Mouse (Mus musculus): ENCODE measurements around the gene Gm20379. TPM values are rescaled to one million over a fixed set of nuclear protein-coding genes. Genes with fewer than 3 reads are reported as not detected.

The Gm20379 gene
- polyA plus RNA-seq (2012; rRNA removed) = not detected in 2 replicates

- WGBS = 99% methylated on average over 11 of the region's 11 CpGs
- no peak for DNase-seq (ENCODE audit: low read depth, low spot score)
Observed at GRCm38 (mm10) chr13:92305680-92306079, at the start of gene Gm20379. Gm20379 (plus strand) TSS chr13:92305980.

GRCm38 (mm10) chr13:92261329-92261728 is 44.5 kb upstream of the Gm20379 start:
- 69% methylated on average over 5 of the region's 5 CpGs for WGBS
- no peak for DNase-seq (ENCODE audit: low read depth, low spot score)

GRCm38 (mm10) chr13:92263566-92263965 is 42.2 kb upstream of the Gm20379 start:
- no peak for DNase-seq (ENCODE audit: low read depth, low spot score)
- WGBS = 94% methylated on average over 6 of the region's 6 CpGs

- WGBS = 54% methylated on average over 3 of the region's 3 CpGs
Observed at GRCm38 (mm10) chr13:92267076-92267475, 38.7 kb upstream of the Gm20379 start.

GRCm38 (mm10) chr13:92274274-92275198 is 31.2 kb upstream of the Gm20379 start:
- DNase-seq (ENCODE audit: low read depth, low spot score) = peak; percentile 66
- 14% methylated on average over 14 of the region's 14 CpGs for WGBS

More at GRCm38 (mm10) chr13:92267076-92267475, 38.7 kb upstream of the Gm20379 start:
- DNase-seq (ENCODE audit: low read depth, low spot score) = no peak

- no peak for DNase-seq (ENCODE audit: low read depth, low spot score)
- WGBS = 94% methylated on average over 9 of the region's 9 CpGs
Observed at GRCm38 (mm10) chr13:92275292-92275691, 30.5 kb upstream of the Gm20379 start.

- DNase-seq (ENCODE audit: low read depth, low spot score) = no peak
- WGBS = 84% methylated on average over 2 of the region's 2 CpGs
Observed at GRCm38 (mm10) chr13:92277027-92277426, 28.8 kb upstream of the Gm20379 start.

- DNase-seq (ENCODE audit: low read depth, low spot score) = no peak
- WGBS = 42% methylated on average over 4 of the region's 4 CpGs
Observed at GRCm38 (mm10) chr13:92291605-92292004, 14.2 kb upstream of the Gm20379 start.

- WGBS = 85% methylated on average over 5 of the region's 5 CpGs
- DNase-seq (ENCODE audit: low read depth, low spot score) = no peak
Observed at GRCm38 (mm10) chr13:92293883-92294282, 11.9 kb upstream of the Gm20379 start.

- 93% methylated on average over 4 of the region's 4 CpGs for WGBS
- no peak for DNase-seq (ENCODE audit: low read depth, low spot score)
Observed at GRCm38 (mm10) chr13:92296490-92296889, 9.3 kb upstream of the Gm20379 start.

- 81% methylated on average over 2 of the region's 2 CpGs for WGBS
- no peak for DNase-seq (ENCODE audit: low read depth, low spot score)
Observed at GRCm38 (mm10) chr13:92297021-92297420, 8.8 kb upstream of the Gm20379 start.

GRCm38 (mm10) chr13:92299522-92299921 is 6.3 kb upstream of the Gm20379 start:
- 34% methylated on average over 1 of the region's 1 CpGs for WGBS
- DNase-seq (ENCODE audit: low read depth, low spot score) = no peak

- DNase-seq (ENCODE audit: low read depth, low spot score) = peak; percentile 6
- 26% methylated on average over 4 of the region's 4 CpGs for WGBS
Observed at GRCm38 (mm10) chr13:92301754-92302153, 4.0 kb upstream of the Gm20379 start.

GRCm38 (mm10) chr13:92302466-92302865 is 3.3 kb upstream of the Gm20379 start:
- 78% methylated on average over 4 of the region's 4 CpGs for WGBS

GRCm38 (mm10) chr13:92303062-92303948 is 2.5 kb upstream of the Gm20379 start:
- WGBS = 61% methylated on average over 8 of the region's 8 CpGs
- no peak for DNase-seq (ENCODE audit: low read depth, low spot score)

More at GRCm38 (mm10) chr13:92302466-92302865, 3.3 kb upstream of the Gm20379 start:
- DNase-seq (ENCODE audit: low read depth, low spot score) = no peak

- WGBS = 93% methylated on average over 5 of the region's 5 CpGs
- DNase-seq (ENCODE audit: low read depth, low spot score) = no peak
Observed at GRCm38 (mm10) chr13:92304291-92304690, 1.5 kb upstream of the Gm20379 start.

- 86% methylated on average over 5 of the region's 5 CpGs for WGBS
- no peak for DNase-seq (ENCODE audit: low read depth, low spot score)
Observed at GRCm38 (mm10) chr13:92314613-92315012, 8.8 kb downstream of the Gm20379 start.

- DNase-seq (ENCODE audit: low read depth, low spot score) = no peak
- WGBS = 87% methylated on average over 5 of the region's 5 CpGs
Observed at GRCm38 (mm10) chr13:92320770-92321169, 15.0 kb downstream of the Gm20379 start.

- WGBS = 62% methylated on average over 5 of the region's 5 CpGs
- DNase-seq (ENCODE audit: low read depth, low spot score) = no peak
Observed at GRCm38 (mm10) chr13:92326030-92326429, 20.2 kb downstream of the Gm20379 start.

GRCm38 (mm10) chr13:92328000-92328399 is 22.2 kb downstream of the Gm20379 start:
- DNase-seq (ENCODE audit: low read depth, low spot score) = no peak
- WGBS = 44% methylated on average over 2 of the region's 2 CpGs
